Mouse (Mus musculus): ENCODE results near the gene Pofut1.

- TF ChIP-seq CTCF (IDR thresholded peaks at IDR 0.05; ENCODE audit: low read depth, low read length): no peak
- TF ChIP-seq POLR2A (IDR thresholded peaks at IDR 0.05; ENCODE audit: extremely low read depth, insufficient read depth, low read length): no peak
Measured at GRCm38 (mm10) chr2:153259864-153260674, 18.7 kb downstream of the Pofut1 start.

Measured in liver, adult 2 months (tissue).